Mouse (Mus musculus) stomach, embryonic 15.5 days (tissue): Measurements from ENCODE around the gene 4930455H04Rik. TPM values are rescaled to one million over a fixed set of nuclear protein-coding genes. Genes with fewer than 3 reads are reported as not detected.

Experiments used
- ATAC-seq: fragments of 200-750 bp; cut with Nextera tagmentation; 2 replicates; pipeline ENCODE4 v1.8.0; 2017; ENCODE audit warnings: low read depth, moderate number of reproducible peaks, moderate TSS enrichment; ENCODE audit not compliant: insufficient read depth, low FRiP score
- H3K27ac ChIP-seq: fragments of 300-500 bp; sonication (generic); 2 replicates; pipeline ENCODE4 v1.5.1; 2015; ENCODE audit warnings: mild to moderate bottlenecking, inconsistent platforms
- H3K27me3 ChIP-seq: fragments of 300-500 bp; sonication (generic); replicated peaks from 2 replicates; pipeline ENCODE4 v1.6.1; 2015; ENCODE audit warnings: inconsistent platforms
- H3K36me3 ChIP-seq: fragments of 300-500 bp; sonication (generic); 2 replicates; pipeline ENCODE4 v1.6.1; 2015; ENCODE audit warnings: inconsistent platforms
- H3K4me1 ChIP-seq: fragments of 300-500 bp; sonication (generic); 2 replicates; pipeline ENCODE4 v1.6.1; 2015; ENCODE audit warnings: inconsistent platforms
- H3K4me2 ChIP-seq: fragments of 300-500 bp; sonication (generic); 2 replicates; pipeline ENCODE4 v1.6.1; 2015; ENCODE audit warnings: mild to moderate bottlenecking, inconsistent platforms
- H3K4me3 ChIP-seq: fragments of 300-500 bp; sonication (generic); replicated peaks from 2 replicates; pipeline ENCODE4 v1.5.1; 2015; ENCODE audit warnings: inconsistent platforms
- H3K9ac ChIP-seq: fragments of 300-500 bp; sonication (generic); 2 replicates; pipeline ENCODE4 v1.6.1; 2015; ENCODE audit warnings: inconsistent platforms
- H3K9me3 ChIP-seq: fragments of 300-500 bp; sonication (generic); 2 replicates; pipeline ENCODE4 v1.6.1; 2016; ENCODE audit warnings: inconsistent platforms
- WGBS: fragments of 180-500 bp; shearing (Covaris S2); methylation state at CpG from one replicate; pipeline ENCODE4 v1.1.7; 2015; 5-methylcytosine and 5-hydroxymethylcytosine counted together
- polyA plus RNA-seq: library from polyadenylated mRNA; unstranded; fragments of >200 nt; fragmentation: Nextera tagmentation; extraction: Ambion mirVana; gene quantifications from 2 replicates; pipeline ENCODE4 v1.2.1, GENCODE M21; 2015

The 4930455H04Rik gene
- not detected in 2 replicates for polyA plus RNA-seq

- Histone ChIP-seq H3K36me3 (no peaks in the 10 kb centered on the region), H3K9me3 (no peaks in the 10 kb centered on the region), H3K9ac (no peak within 1 kb of the TSS), H3K27me3 (no peaks in the 10 kb centered on the region), H3K4me1 (no peaks in the 10 kb centered on the region), H3K4me2 (peak within 1 kb of the TSS; percentile 67), H3K4me3 (peak within 1 kb of the TSS; percentile 41), H3K27ac (peak within 1 kb of the TSS; percentile 36; the same call in 1 of the 2 replicates)
- 57% methylated on average over 4 of the region's 4 CpGs for WGBS
- no peak for ATAC-seq
Measured at GRCm38 (mm10) chr3:116967967-116968366, at the start of gene 4930455H04Rik. Gene 4930455H04Rik (plus strand): TSS chr3:116968267.

- no peak for ATAC-seq
- Histone ChIP-seq H3K36me3 (no peaks in the 10 kb centered on the region), H3K27ac (no peak overlapping the region), H3K9me3 (no peaks in the 10 kb centered on the region), H3K4me2 (no peak overlapping the region), H3K27me3 (no peaks in the 10 kb centered on the region), H3K9ac (no peak overlapping the region), H3K4me3 (no peak overlapping the region), H3K4me1 (no peaks in the 10 kb centered on the region)
- WGBS, result 85% methylated on average over 3 of the region's 3 CpGs
Measured at GRCm38 (mm10) chr3:116921535-116921934, 46.5 kb upstream of the 4930455H04Rik start.

GRCm38 (mm10) chr3:116923042-116923441 is 45.0 kb upstream of the 4930455H04Rik start:
- Histone ChIP-seq H3K27ac (no peak overlapping the region), H3K36me3 (no peaks in the 10 kb centered on the region), H3K27me3 (no peaks in the 10 kb centered on the region), H3K4me3 (no peak overlapping the region), H3K9me3 (no peaks in the 10 kb centered on the region), H3K4me1 (no peaks in the 10 kb centered on the region), H3K4me2 (no peak overlapping the region), H3K9ac (no peak overlapping the region)
- WGBS, result 50% methylated on average over 12 of the region's 12 CpGs
- no peak for ATAC-seq

GRCm38 (mm10) chr3:116928994-116929393 is 39.1 kb upstream of the 4930455H04Rik start:
- Histone ChIP-seq H3K27me3 (no peaks in the 10 kb centered on the region), H3K4me3 (no peak overlapping the region), H3K9ac (no peak overlapping the region), H3K27ac (no peak overlapping the region), H3K4me1 (no peaks in the 10 kb centered on the region), H3K4me2 (no peak overlapping the region), H3K36me3 (no peaks in the 10 kb centered on the region), H3K9me3 (no peaks in the 10 kb centered on the region)
- WGBS, result 80% methylated on average over 4 of the region's 4 CpGs
- no peak for ATAC-seq

- no peaks in the 10 kb centered on the region for H3K4me1 ChIP-seq
- 53% methylated on average over 1 of the region's 1 CpGs for WGBS
- H3K27ac ChIP-seq, result no peak overlapping the region
- no peak overlapping the region for H3K4me3 ChIP-seq
- ATAC-seq, result no peak
- H3K4me2 ChIP-seq, result no peak overlapping the region
- no peaks in the 10 kb centered on the region for H3K36me3 ChIP-seq
- no peak overlapping the region for H3K9ac ChIP-seq
- no peaks in the 10 kb centered on the region for H3K27me3 ChIP-seq
- no peaks in the 10 kb centered on the region for H3K9me3 ChIP-seq
Measured at GRCm38 (mm10) chr3:116933158-116933557, 34.9 kb upstream of the 4930455H04Rik start.

GRCm38 (mm10) chr3:116936934-116937691 is 31.0 kb upstream of the 4930455H04Rik start:
- H3K4me1 ChIP-seq, result no peaks in the 10 kb centered on the region
- no peak overlapping the region for H3K9ac ChIP-seq
- no peak for ATAC-seq
- H3K27me3 ChIP-seq, result no peaks in the 10 kb centered on the region
- H3K9me3 ChIP-seq, result no peaks in the 10 kb centered on the region
- H3K4me3 ChIP-seq, result no peak overlapping the region
- WGBS, result 66% methylated on average over 4 of the region's 4 CpGs
- no peak overlapping the region for H3K4me2 ChIP-seq
- H3K27ac ChIP-seq, result no peak overlapping the region
- no peaks in the 10 kb centered on the region for H3K36me3 ChIP-seq

- no peak overlapping the region for H3K4me2 ChIP-seq
- H3K4me1 ChIP-seq, result no peaks in the 10 kb centered on the region
- H3K36me3 ChIP-seq, result no peaks in the 10 kb centered on the region
- no peaks in the 10 kb centered on the region for H3K27me3 ChIP-seq
- no peak overlapping the region for H3K27ac ChIP-seq
- no peak for ATAC-seq
- H3K9me3 ChIP-seq, result no peaks in the 10 kb centered on the region
- no peak overlapping the region for H3K4me3 ChIP-seq
- H3K9ac ChIP-seq, result no peak overlapping the region
- WGBS, result 70% methylated on average over 10 of the region's 10 CpGs
Measured at GRCm38 (mm10) chr3:116940804-116941558, 27.1 kb upstream of the 4930455H04Rik start.

- Histone ChIP-seq H3K4me1 (no peaks in the 10 kb centered on the region), H3K27me3 (no peaks in the 10 kb centered on the region), H3K4me2 (no peak overlapping the region), H3K4me3 (no peak overlapping the region), H3K9me3 (no peaks in the 10 kb centered on the region), H3K27ac (no peak overlapping the region), H3K36me3 (no peaks in the 10 kb centered on the region), H3K9ac (no peak overlapping the region)
- 96% methylated on average over 1 of the region's 1 CpGs for WGBS
- no peak for ATAC-seq
Measured at GRCm38 (mm10) chr3:116941559-116942117, 26.4 kb upstream of the 4930455H04Rik start.

GRCm38 (mm10) chr3:116942751-116943150 is 25.3 kb upstream of the 4930455H04Rik start:
- H3K9me3 ChIP-seq, result no peaks in the 10 kb centered on the region
- no peak overlapping the region for H3K4me3 ChIP-seq
- no peaks in the 10 kb centered on the region for H3K27me3 ChIP-seq
- 48% methylated on average over 6 of the region's 6 CpGs for WGBS
- H3K4me1 ChIP-seq, result no peaks in the 10 kb centered on the region
- no peak overlapping the region for H3K27ac ChIP-seq
- H3K36me3 ChIP-seq, result no peaks in the 10 kb centered on the region
- no peak for ATAC-seq
- no peak overlapping the region for H3K4me2 ChIP-seq
- H3K9ac ChIP-seq, result no peak overlapping the region

- Histone ChIP-seq H3K9me3 (no peaks in the 10 kb centered on the region), H3K4me2 (no peak overlapping the region), H3K36me3 (no peaks in the 10 kb centered on the region), H3K4me1 (no peaks in the 10 kb centered on the region), H3K27ac (no peak overlapping the region), H3K9ac (no peak overlapping the region), H3K27me3 (no peaks in the 10 kb centered on the region), H3K4me3 (no peak overlapping the region)
- ATAC-seq, result no peak
- 76% methylated on average over 4 of the region's 4 CpGs for WGBS
Measured at GRCm38 (mm10) chr3:116943422-116943821, 24.6 kb upstream of the 4930455H04Rik start.

- H3K36me3 ChIP-seq, result no peaks in the 10 kb centered on the region
- H3K9me3 ChIP-seq, result no peaks in the 10 kb centered on the region
- no peak overlapping the region for H3K27ac ChIP-seq
- 82% methylated on average over 4 of the region's 4 CpGs for WGBS
- H3K4me1 ChIP-seq, result no peaks in the 10 kb centered on the region
- H3K27me3 ChIP-seq, result no peaks in the 10 kb centered on the region
- no peak overlapping the region for H3K4me2 ChIP-seq
- no peak overlapping the region for H3K9ac ChIP-seq
- no peak overlapping the region for H3K4me3 ChIP-seq
- no peak for ATAC-seq
Measured at GRCm38 (mm10) chr3:116946476-116946875, 21.6 kb upstream of the 4930455H04Rik start.

- 65% methylated on average over 6 of the region's 6 CpGs for WGBS
Measured at GRCm38 (mm10) chr3:116950665-116951115, 17.4 kb upstream of the 4930455H04Rik start.

More at GRCm38 (mm10) chr3:116950665-116951115, 17.4 kb upstream of the 4930455H04Rik start:
- Histone ChIP-seq H3K9ac (no peak overlapping the region), H3K9me3 (no peaks in the 10 kb centered on the region), H3K36me3 (no peaks in the 10 kb centered on the region), H3K27me3 (no peaks in the 10 kb centered on the region), H3K4me3 (no peak overlapping the region), H3K27ac (no peak overlapping the region), H3K4me1 (no peaks in the 10 kb centered on the region), H3K4me2 (no peak overlapping the region)
- ATAC-seq, result peak; percentile 47; the same call in 1 of the 2 replicates
